Mouse (Mus musculus): Measurements from ENCODE around the gene Cep83. TPM values are rescaled to one million over a fixed set of nuclear protein-coding genes. Genes with fewer than 3 reads are reported as not detected.

The Cep83 gene
- 16.3 and 19.2 TPM in 2 replicates for polyA plus RNA-seq (2015; fragmentation: Nextera tagmentation; extraction: Ambion mirVana)

GRCm38 (mm10) chr10:94688420-94689175 lies at the start of gene Cep83:
Gene Cep83, plus strand, starts transcription at chr10:94688654.
- Histone ChIP-seq H3K9ac (ENCODE audit: low read depth, low read length) (peak within 1 kb of the TSS; percentile 82), H3K4me1 (ENCODE audit: control insufficient read depth, insufficient read depth, low read length) (peaks cover 17% of the 10 kb centered on the region), H3K4me3 (ENCODE audit: low read depth, low read length) (peak within 1 kb of the TSS; percentile 96), H3K4me2 (ENCODE audit: low read length) (peak within 1 kb of the TSS; percentile 89), H3K36me3 (ENCODE audit: control insufficient read depth, insufficient read depth, low read length) (no peaks in the 10 kb centered on the region), H3K27ac (ENCODE audit: low read length) (peak within 1 kb of the TSS; percentile 93), H3K27me3 (ENCODE audit: control insufficient read depth, insufficient read depth, low read depth, low read length) (no peaks in the 10 kb centered on the region), H3K9me3 (replicated peaks; ENCODE audit: control insufficient read depth, low read length, poor library complexity, severe bottlenecking) (no peaks in the 10 kb centered on the region)
- ATAC-seq, result peak; percentile 98
- WGBS, result under 1% methylated on average over 85 of the region's 86 CpGs

GRCm38 (mm10) chr10:94639281-94639680 lies 49.2 kb upstream of the Cep83 start:
- no peak overlapping the region for H3K4me2 ChIP-seq (ENCODE audit: low read length)
- no peaks in the 10 kb centered on the region for H3K4me1 ChIP-seq (ENCODE audit: control insufficient read depth, insufficient read depth, low read length)
- H3K9me3 ChIP-seq (replicated peaks; ENCODE audit: control insufficient read depth, low read length, poor library complexity, severe bottlenecking), result no peaks in the 10 kb centered on the region
- no peak for ATAC-seq
- WGBS, result 85% methylated on average over 5 of the region's 5 CpGs
- H3K27me3 ChIP-seq (ENCODE audit: control insufficient read depth, insufficient read depth, low read depth, low read length), result no peaks in the 10 kb centered on the region
- H3K4me3 ChIP-seq (ENCODE audit: low read depth, low read length), result no peak overlapping the region
- H3K36me3 ChIP-seq (ENCODE audit: control insufficient read depth, insufficient read depth, low read length), result no peaks in the 10 kb centered on the region
- H3K9ac ChIP-seq (ENCODE audit: low read depth, low read length), result no peak overlapping the region
- no peak overlapping the region for H3K27ac ChIP-seq (ENCODE audit: low read length)

GRCm38 (mm10) chr10:94640067-94640466 lies 48.4 kb upstream of the Cep83 start:
- no peak overlapping the region for H3K9ac ChIP-seq (ENCODE audit: low read depth, low read length)
- no peaks in the 10 kb centered on the region for H3K9me3 ChIP-seq (replicated peaks; ENCODE audit: control insufficient read depth, low read length, poor library complexity, severe bottlenecking)
- H3K27ac ChIP-seq (ENCODE audit: low read length), result no peak overlapping the region
- WGBS, result 86% methylated on average over 5 of the region's 5 CpGs
- ATAC-seq, result no peak
- H3K27me3 ChIP-seq (ENCODE audit: control insufficient read depth, insufficient read depth, low read depth, low read length), result no peaks in the 10 kb centered on the region
- no peak overlapping the region for H3K4me2 ChIP-seq (ENCODE audit: low read length)
- no peaks in the 10 kb centered on the region for H3K36me3 ChIP-seq (ENCODE audit: control insufficient read depth, insufficient read depth, low read length)
- H3K4me1 ChIP-seq (ENCODE audit: control insufficient read depth, insufficient read depth, low read length), result no peaks in the 10 kb centered on the region
- H3K4me3 ChIP-seq (ENCODE audit: low read depth, low read length), result no peak overlapping the region

- Histone ChIP-seq H3K9me3 (replicated peaks; ENCODE audit: control insufficient read depth, low read length, poor library complexity, severe bottlenecking) (no peaks in the 10 kb centered on the region), H3K36me3 (ENCODE audit: control insufficient read depth, insufficient read depth, low read length) (no peaks in the 10 kb centered on the region), H3K4me1 (ENCODE audit: control insufficient read depth, insufficient read depth, low read length) (peaks cover 7% of the 10 kb centered on the region), H3K27me3 (ENCODE audit: control insufficient read depth, insufficient read depth, low read depth, low read length) (no peaks in the 10 kb centered on the region), H3K27ac (ENCODE audit: low read length) (no peak overlapping the region), H3K9ac (ENCODE audit: low read depth, low read length) (no peak overlapping the region), H3K4me3 (ENCODE audit: low read depth, low read length) (no peak overlapping the region), H3K4me2 (ENCODE audit: low read length) (no peak overlapping the region)
- WGBS, result 77% methylated on average over 3 of the region's 3 CpGs
- no peak for ATAC-seq
Observed at GRCm38 (mm10) chr10:94664036-94664435, 24.4 kb upstream of the Cep83 start.

GRCm38 (mm10) chr10:94664455-94664854 lies 24.0 kb upstream of the Cep83 start:
- ATAC-seq, result no peak
- WGBS, result 93% methylated on average over 7 of the region's 7 CpGs
- Histone ChIP-seq H3K27me3 (ENCODE audit: control insufficient read depth, insufficient read depth, low read depth, low read length) (no peaks in the 10 kb centered on the region), H3K9ac (ENCODE audit: low read depth, low read length) (no peak overlapping the region), H3K36me3 (ENCODE audit: control insufficient read depth, insufficient read depth, low read length) (no peaks in the 10 kb centered on the region), H3K4me1 (ENCODE audit: control insufficient read depth, insufficient read depth, low read length) (peaks cover 7% of the 10 kb centered on the region), H3K4me3 (ENCODE audit: low read depth, low read length) (no peak overlapping the region), H3K27ac (ENCODE audit: low read length) (no peak overlapping the region), H3K9me3 (replicated peaks; ENCODE audit: control insufficient read depth, low read length, poor library complexity, severe bottlenecking) (no peaks in the 10 kb centered on the region), H3K4me2 (ENCODE audit: low read length) (no peak overlapping the region)

GRCm38 (mm10) chr10:94668147-94668546 lies 20.3 kb upstream of the Cep83 start:
- H3K36me3 ChIP-seq (ENCODE audit: control insufficient read depth, insufficient read depth, low read length), result no peaks in the 10 kb centered on the region
- peaks cover 7% of the 10 kb centered on the region for H3K4me1 ChIP-seq (ENCODE audit: control insufficient read depth, insufficient read depth, low read length)
- no peak overlapping the region for H3K9ac ChIP-seq (ENCODE audit: low read depth, low read length)
- no peaks in the 10 kb centered on the region for H3K9me3 ChIP-seq (replicated peaks; ENCODE audit: control insufficient read depth, low read length, poor library complexity, severe bottlenecking)
- no peaks in the 10 kb centered on the region for H3K27me3 ChIP-seq (ENCODE audit: control insufficient read depth, insufficient read depth, low read depth, low read length)
- 0 out of 2 replicates have a peak overlapping the region, but pooled peaks have one; percentile 38 for H3K27ac ChIP-seq (ENCODE audit: low read length)
- H3K4me2 ChIP-seq (ENCODE audit: low read length), result no peak overlapping the region
- ATAC-seq, result no peak
- no peak overlapping the region for H3K4me3 ChIP-seq (ENCODE audit: low read depth, low read length)

- Histone ChIP-seq H3K4me3 (ENCODE audit: low read depth, low read length) (peak overlapping the region; percentile 96), H3K36me3 (ENCODE audit: control insufficient read depth, insufficient read depth, low read length) (no peaks in the 10 kb centered on the region), H3K27ac (ENCODE audit: low read length) (peak overlapping the region; percentile 93), H3K9ac (ENCODE audit: low read depth, low read length) (peak overlapping the region; percentile 82), H3K4me1 (ENCODE audit: control insufficient read depth, insufficient read depth, low read length) (peaks cover 17% of the 10 kb centered on the region), H3K9me3 (replicated peaks; ENCODE audit: control insufficient read depth, low read length, poor library complexity, severe bottlenecking) (no peaks in the 10 kb centered on the region), H3K4me2 (ENCODE audit: low read length) (peak overlapping the region; percentile 89), H3K27me3 (ENCODE audit: control insufficient read depth, insufficient read depth, low read depth, low read length) (no peaks in the 10 kb centered on the region)
- peak; percentile 82 for ATAC-seq
- 1% methylated on average over 20 of the region's 20 CpGs for WGBS
Observed at GRCm38 (mm10) chr10:94687801-94688419, 544 bp upstream of the Cep83 start.

- Histone ChIP-seq H3K9me3 (replicated peaks; ENCODE audit: control insufficient read depth, low read length, poor library complexity, severe bottlenecking) (no peaks in the 10 kb centered on the region), H3K27ac (ENCODE audit: low read length) (peak overlapping the region; percentile 93), H3K4me3 (ENCODE audit: low read depth, low read length) (peak overlapping the region; percentile 96), H3K4me1 (ENCODE audit: control insufficient read depth, insufficient read depth, low read length) (peaks cover 17% of the 10 kb centered on the region), H3K4me2 (ENCODE audit: low read length) (peak overlapping the region; percentile 89), H3K27me3 (ENCODE audit: control insufficient read depth, insufficient read depth, low read depth, low read length) (no peaks in the 10 kb centered on the region), H3K9ac (ENCODE audit: low read depth, low read length) (peak overlapping the region; percentile 82), H3K36me3 (ENCODE audit: control insufficient read depth, insufficient read depth, low read length) (no peaks in the 10 kb centered on the region)
- WGBS, result 0% methylated on average over 7 of the region's 7 CpGs
- no peak for ATAC-seq
Observed at GRCm38 (mm10) chr10:94689176-94689510, 689 bp downstream of the Cep83 start.

- ATAC-seq, result no peak
- H3K27me3 ChIP-seq (ENCODE audit: control insufficient read depth, insufficient read depth, low read depth, low read length), result no peaks in the 10 kb centered on the region
- H3K27ac ChIP-seq (ENCODE audit: low read length), result no peak overlapping the region
- no peaks in the 10 kb centered on the region for H3K9me3 ChIP-seq (replicated peaks; ENCODE audit: control insufficient read depth, low read length, poor library complexity, severe bottlenecking)
- 65% methylated on average over 1 of the region's 1 CpGs for WGBS
- H3K4me1 ChIP-seq (ENCODE audit: control insufficient read depth, insufficient read depth, low read length), result peaks cover 17% of the 10 kb centered on the region
- H3K4me2 ChIP-seq (ENCODE audit: low read length), result peak overlapping the region; percentile 20
- no peak overlapping the region for H3K4me3 ChIP-seq (ENCODE audit: low read depth, low read length)
- H3K36me3 ChIP-seq (ENCODE audit: control insufficient read depth, insufficient read depth, low read length), result no peaks in the 10 kb centered on the region
- H3K9ac ChIP-seq (ENCODE audit: low read depth, low read length), result no peak overlapping the region
Observed at GRCm38 (mm10) chr10:94690376-94690775, 1.9 kb downstream of the Cep83 start.

Data from midbrain, embryonic 16.5 days (tissue).